Mouse (Mus musculus) bone marrow macrophage, adult 2 months (primary cell): Measurements from ENCODE around the gene 4930564D02Rik. TPM values are rescaled to one million over a fixed set of nuclear protein-coding genes. Genes with fewer than 3 reads are reported as not detected.

ENCODE experiments used
- H3K27ac ChIP-seq: 2 replicates; pipeline ENCODE4 v1.5.1; 2012; ENCODE audit warnings: low read depth, low read length; ENCODE audit not compliant: insufficient read depth
- H3K4me1 ChIP-seq: 2 replicates; pipeline ENCODE4 v1.6.1; 2012; ENCODE audit warnings: low read length; ENCODE audit not compliant: control insufficient read depth, insufficient read depth
- H3K4me3 ChIP-seq: 2 replicates; pipeline ENCODE4 v1.5.1; 2012; ENCODE audit warnings: mild to moderate bottlenecking, low read length, moderate library complexity; ENCODE audit not compliant: insufficient read depth
- CTCF ChIP-seq: IDR thresholded peaks from 2 replicates; pipeline ENCODE4 v1.5.1; 2012; ENCODE audit warnings: low read depth, mild to moderate bottlenecking, low read length, moderate library complexity
- POLR2A ChIP-seq: IDR thresholded peaks from 2 replicates; pipeline ENCODE4 v1.6.1; 2012; ENCODE audit warnings: mild to moderate bottlenecking, low read depth, low read length, borderline replicate concordance
- polyA plus RNA-seq: library from polyadenylated mRNA; stranded (reverse); fragments of >200 nt; gene quantifications from 2 replicates; pipeline ENCODE4 v1.2.4, GENCODE M21; 2012; ENCODE audit not compliant: missing spikeins, insufficient read depth, insufficient read length

Gene 4930564D02Rik
- polyA plus RNA-seq, 1 experiment = not detected

- TF ChIP-seq POLR2A = no peak
- no peak for TF ChIP-seq CTCF
- Histone ChIP-seq H3K27ac (no peak overlapping the region), H3K4me1 (peaks cover 6% of the 10 kb centered on the region), H3K4me3 (no peak overlapping the region)
Observed at GRCm38 (mm10) chr3:105075796-105076195, 9.2 kb downstream of the 4930564D02Rik start.

- Histone ChIP-seq H3K4me3 (no peak overlapping the region), H3K27ac (peak overlapping the region; percentile 49), H3K4me1 (peaks cover 6% of the 10 kb centered on the region)
- TF ChIP-seq CTCF = no peak
Observed at GRCm38 (mm10) chr3:105078231-105078826, 11.7 kb downstream of the 4930564D02Rik start.

GRCm38 (mm10) chr3:105087344-105087743, 20.7 kb downstream of the 4930564D02Rik start:
- TF ChIP-seq CTCF = no peak
- no peak for TF ChIP-seq POLR2A
- Histone ChIP-seq H3K4me1 (peaks cover 13% of the 10 kb centered on the region), H3K27ac (no peak overlapping the region), H3K4me3 (no peak overlapping the region)

- TF ChIP-seq POLR2A = no peak
- TF ChIP-seq CTCF = no peak
Observed at GRCm38 (mm10) chr3:105088638-105089037, 22.0 kb downstream of the 4930564D02Rik start.

GRCm38 (mm10) chr3:105090147-105090546, 23.5 kb downstream of the 4930564D02Rik start:
- H3K27ac ChIP-seq = no peak overlapping the region
- H3K4me3 ChIP-seq = no peak overlapping the region
- peaks cover 13% of the 10 kb centered on the region for H3K4me1 ChIP-seq
- TF ChIP-seq CTCF (no peak), POLR2A (no peak)

More at GRCm38 (mm10) chr3:105088638-105089037, 22.0 kb downstream of the 4930564D02Rik start:
- peaks cover 13% of the 10 kb centered on the region for H3K4me1 ChIP-seq
- H3K27ac ChIP-seq = no peak overlapping the region
- no peak overlapping the region for H3K4me3 ChIP-seq

GRCm38 (mm10) chr3:105090981-105091380, 24.3 kb downstream of the 4930564D02Rik start:
- Histone ChIP-seq H3K27ac (no peak overlapping the region), H3K4me1 (peaks cover 13% of the 10 kb centered on the region), H3K4me3 (no peak overlapping the region)
- TF ChIP-seq CTCF (peak; percentile 41; the same call in 1 of the 2 replicates), POLR2A (no peak)

- Histone ChIP-seq H3K27ac (no peak overlapping the region), H3K4me3 (no peak overlapping the region), H3K4me1 (peaks cover 7% of the 10 kb centered on the region; the same call in 1 of the 2 replicates)
- TF ChIP-seq CTCF (no peak), POLR2A (no peak)
Observed at GRCm38 (mm10) chr3:105092721-105093505, 26.3 kb downstream of the 4930564D02Rik start.

GRCm38 (mm10) chr3:105094448-105094847, 27.8 kb downstream of the 4930564D02Rik start:
- TF ChIP-seq POLR2A = no peak
- peak; percentile 25; the same call in 1 of the 2 replicates for TF ChIP-seq CTCF
- Histone ChIP-seq H3K27ac (no peak overlapping the region), H3K4me3 (no peak overlapping the region), H3K4me1 (peaks cover 7% of the 10 kb centered on the region; the same call in 1 of the 2 replicates)

- peaks cover 7% of the 10 kb centered on the region; the same call in 1 of the 2 replicates for H3K4me1 ChIP-seq
- H3K27ac ChIP-seq = no peak overlapping the region
- no peak for TF ChIP-seq POLR2A
- no peak for TF ChIP-seq CTCF
- H3K4me3 ChIP-seq = no peak overlapping the region
Observed at GRCm38 (mm10) chr3:105095026-105095425, 28.4 kb downstream of the 4930564D02Rik start.

GRCm38 (mm10) chr3:105097581-105097980, 30.9 kb downstream of the 4930564D02Rik start:
- Histone ChIP-seq H3K27ac (no peak overlapping the region), H3K4me1 (no peaks in the 10 kb centered on the region), H3K4me3 (no peak overlapping the region)
- TF ChIP-seq CTCF = no peak
- TF ChIP-seq POLR2A = no peak
